Mouse (Mus musculus) layer of hippocampus, adult 2 months (tissue): ENCODE data around the gene 1700019N19Rik. TPM values are rescaled to one million over a fixed set of nuclear protein-coding genes. Genes with fewer than 3 reads are reported as not detected.

Source experiments
- DNase-seq, 2 experiments: peaks; one replicate each; pipeline ENCODE4 v3.0.0; 2022; ENCODE audit warnings: low spot score in 2 of 2
- H3K27ac ChIP-seq: fragments of 200-600 bp; 2 replicates; pipeline ENCODE4 v1.8.1; 2022
- H3K4me3 ChIP-seq: fragments of 200-600 bp; 2 replicates; pipeline ENCODE4 v1.8.1; 2022; ENCODE audit warnings: mild to moderate bottlenecking
- CTCF ChIP-seq: fragments of 200-600 bp; conservative IDR thresholded peaks from 2 replicates; pipeline ENCODE4 v1.8.1; 2022; ENCODE audit warnings: antibody characterized with exemption, mild to moderate bottlenecking, moderate library complexity
- total RNA-seq, 2 experiments: library from RNA; stranded (reverse); gene quantifications; 2 replicates each; pipeline ENCODE4 v1.2.3; 2021

1700019N19Rik gene
- total RNA-seq, 2 experiments from 2014 or later = 0.37 TPM; not detected in 1

- H3K4me3 ChIP-seq = no peak overlapping the region
- DNase-seq = no peak
- TF ChIP-seq CTCF = no peak
- no peak overlapping the region for H3K27ac ChIP-seq
Measured at GRCm38 (mm10) chr19:58738111-58738510, 56.1 kb downstream of the 1700019N19Rik start.

Other genes starting within 250 kb of the 1700019N19Rik start
- gene Pnlip, start 142.0 kb downstream of the 1700019N19Rik start, total RNA-seq = under 1 TPM; 0.39 to 0.84 TPM
- gene Pnliprp1, start 65.6 kb downstream of the 1700019N19Rik start, total RNA-seq = not detected
- under 1 TPM in 1 of 2 experiments, not detected in 1; 0.22 TPM for gene Pnliprp2, start 34.7 kb downstream of the 1700019N19Rik start, total RNA-seq
- 1 to 10 TPM; 1.5 to 1.9 TPM for gene Eno4, start 149.0 kb upstream of the 1700019N19Rik start, total RNA-seq
- 100 to 1,000 TPM; 239 to 246 TPM for gene Hspa12a, start 149.2 kb upstream of the 1700019N19Rik start, total RNA-seq